Mouse (Mus musculus) retina, postnatal 1 day (tissue): ENCODE results near the gene Hps5.

ENCODE experiments used
- DNase-seq: peaks from one replicate; pipeline ENCODE4 v3.0.0-alpha.2; 2012

The Hps5 gene

GRCm38 (mm10) chr7:46732458-46732857 is 63.4 kb downstream of the Hps5 start, which contains the start of gene Saa4:
Gene Saa4 (minus strand): TSS chr7:46732603.
- no peak for DNase-seq

DNA sequence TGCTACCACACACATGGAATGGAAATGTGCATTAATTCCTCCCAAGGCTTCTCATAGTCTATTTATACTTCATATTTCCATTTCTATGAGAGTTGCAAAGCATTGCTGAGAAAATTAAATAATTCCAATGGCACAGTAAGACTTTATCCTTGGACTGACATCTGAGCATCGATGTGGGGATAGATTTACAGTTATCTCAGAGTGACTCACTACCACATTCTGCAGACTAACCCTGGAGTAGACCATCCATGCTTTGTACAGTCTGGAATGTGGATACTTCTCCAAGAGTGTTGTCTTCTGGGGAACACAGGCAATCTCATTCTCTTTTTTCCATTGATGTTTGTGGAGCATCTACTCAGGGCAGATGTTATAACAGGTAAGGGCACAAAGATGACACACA is 68.3 kb downstream of the Hps5 start:
- DNase-seq = no peak

DNA sequence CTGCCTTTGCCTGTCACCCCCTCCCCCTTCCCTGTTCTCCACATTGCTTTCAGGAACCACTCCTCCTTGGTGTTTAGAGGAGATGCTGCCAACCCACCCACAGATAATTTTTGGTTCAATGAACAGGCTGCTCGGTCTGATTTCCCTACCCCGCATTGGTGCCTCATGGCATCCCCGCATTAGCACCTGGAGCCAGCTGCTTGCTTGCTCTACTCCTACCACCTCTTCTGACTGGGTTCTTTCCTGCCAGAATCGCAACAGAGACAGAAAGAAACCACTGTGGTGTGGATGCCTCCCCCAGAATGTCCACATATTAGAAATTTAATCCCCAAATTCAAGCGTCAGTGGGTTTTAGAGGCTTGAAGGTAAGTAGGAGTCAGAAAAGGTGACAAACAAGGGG is 71.5 kb downstream of the Hps5 start:
- no peak for DNase-seq

DNA sequence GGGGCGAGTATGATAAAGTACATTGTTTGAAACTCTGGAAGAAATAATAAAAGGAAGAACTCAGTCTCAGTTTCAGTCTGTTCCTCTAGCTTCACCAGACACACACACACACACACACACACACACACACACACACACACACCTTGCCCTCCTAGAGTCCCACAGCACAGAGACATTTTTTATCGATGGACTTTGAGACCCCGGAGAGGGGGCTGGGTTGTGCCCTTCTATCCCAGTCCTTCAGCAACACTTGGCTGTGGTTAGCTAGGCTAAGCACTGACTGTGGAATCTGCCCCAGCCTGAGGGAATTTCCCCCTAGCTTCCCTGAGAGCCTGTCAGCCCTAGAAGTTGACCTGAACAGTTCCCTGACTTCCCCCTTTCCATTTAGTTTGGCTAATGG is 72.0 kb downstream of the Hps5 start:
- no peak for DNase-seq

DNA sequence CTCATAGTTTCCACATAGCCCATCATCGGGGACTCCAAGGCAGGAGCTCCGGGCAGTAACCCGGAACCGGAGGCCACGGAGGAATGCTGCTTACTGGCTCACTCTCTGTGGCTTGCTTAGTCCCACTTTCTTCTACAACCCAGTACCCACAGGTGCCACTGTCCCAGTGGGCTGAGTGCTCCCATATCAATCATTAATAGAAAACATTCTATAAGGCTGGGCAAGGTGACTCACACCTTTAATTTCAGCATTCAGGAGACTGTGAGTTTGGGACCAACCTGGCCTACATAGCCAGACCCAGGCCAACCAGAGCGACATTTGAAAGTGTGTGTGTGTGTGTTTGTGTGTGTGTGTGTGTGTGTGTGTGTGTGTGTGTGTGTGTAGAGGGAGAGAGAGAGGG is 72.5 kb downstream of the Hps5 start:
- DNase-seq = no peak

GRCm38 (mm10) chr7:46720460-46720859 is 75.4 kb downstream of the Hps5 start:
- no peak for DNase-seq

DNA sequence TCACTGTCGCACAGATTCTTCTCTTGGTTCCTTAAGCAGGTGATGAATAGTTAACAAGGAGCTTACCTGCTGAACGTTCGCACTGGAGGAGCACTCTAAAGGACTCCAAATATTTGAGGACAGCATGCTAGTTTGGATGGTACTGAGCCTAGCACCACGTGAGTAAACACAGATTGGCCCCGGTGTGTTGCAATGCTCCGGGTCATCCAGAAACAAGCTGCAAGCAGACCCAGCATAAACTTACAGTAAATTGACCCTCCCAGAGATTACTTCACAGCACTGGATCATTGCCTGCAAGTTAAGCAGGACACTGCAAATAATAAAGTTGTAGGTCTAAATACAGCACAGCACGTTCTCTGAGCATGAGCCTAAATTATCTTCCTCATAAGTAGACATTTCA is 76.3 kb downstream of the Hps5 start:
- no peak for DNase-seq

- no peak for DNase-seq
Measured at GRCm38 (mm10) chr7:46718591-46719270, 77.1 kb downstream of the Hps5 start.

DNA sequence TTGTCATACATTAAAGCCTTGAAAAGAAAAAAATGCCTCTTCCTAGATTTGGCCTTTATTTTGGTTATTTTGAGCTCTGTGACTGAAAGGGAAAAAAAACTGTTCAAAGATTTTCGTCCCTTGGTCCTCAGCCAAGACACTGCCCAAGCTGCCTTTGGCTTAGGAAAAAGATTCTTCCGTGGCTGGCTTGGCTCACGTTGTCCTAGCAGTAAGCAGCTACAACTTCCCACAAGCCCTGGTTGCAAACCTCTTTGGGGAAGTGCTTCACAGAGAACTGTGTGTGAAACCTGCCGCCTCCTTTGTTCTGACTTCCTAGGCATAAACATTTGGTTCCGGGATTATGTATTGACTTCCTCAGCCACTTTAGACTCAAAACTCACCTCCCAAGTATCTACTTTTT is 79.0 kb downstream of the Hps5 start:
- no peak for DNase-seq

- DNase-seq = no peak
Measured at GRCm38 (mm10) chr7:46715600-46715999, 80.3 kb downstream of the Hps5 start, which contains the start of gene Saa3. Gene Saa3 (minus strand): TSS chr7:46715700.

DNA sequence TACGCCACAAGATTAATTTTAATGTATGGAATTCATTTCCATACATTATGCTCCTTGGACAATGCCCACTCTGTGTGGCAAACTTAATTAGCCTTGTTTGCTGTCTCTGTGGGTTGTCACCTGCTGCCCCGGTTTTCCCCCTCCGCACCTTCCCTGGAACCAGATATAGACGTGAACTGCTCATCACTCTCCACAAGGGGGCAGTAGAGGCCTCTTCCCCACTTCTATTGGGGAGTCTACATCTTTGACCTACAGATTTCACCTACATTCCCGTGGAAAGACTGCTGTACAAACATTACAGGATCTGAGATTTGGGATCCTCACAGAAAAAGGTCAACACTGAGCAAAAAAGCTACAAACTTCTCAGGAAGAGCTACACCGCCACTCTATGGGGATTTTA is 81.3 kb downstream of the Hps5 start:
- DNase-seq = peak; percentile 80

GRCm38 (mm10) chr7:46712250-46712649 is 83.6 kb downstream of the Hps5 start:
- no peak for DNase-seq
